Mouse (Mus musculus): ENCODE measurements at regions not wholly inside any gene's neighbourhood (a gene's known extent, or its start where the extent isn't known, plus 50 kb on each side); places are given as distances from the start of the nearest gene placed in this dataset.

GRCm38 (mm10) chr9:94289546-94289945 is 248.3 kb downstream of the 1190002N15Rik start:
- TF ChIP-seq CTCF (conservative IDR thresholded peaks at IDR 0.05; ENCODE audit: insufficient read depth, insufficient read length, low read depth, low read length) (no peak), POLR2A (IDR thresholded peaks at IDR 0.05; ENCODE audit: low read depth, low read length) (no peak)

Measured in kidney, adult 2 months (tissue).